Mouse (Mus musculus) heart, embryonic 16.5 days (tissue): ENCODE data around the gene Aqp7. TPM values are rescaled to one million over a fixed set of nuclear protein-coding genes. Genes with fewer than 3 reads are reported as not detected.

ENCODE experiments used
- ATAC-seq: fragments of 200-750 bp; cut with Nextera tagmentation; replicated peaks from 2 replicates; pipeline ENCODE4 v1.8.0; 2017; ENCODE audit warnings: moderate number of reproducible peaks; ENCODE audit not compliant: insufficient read depth, low FRiP score; ENCODE audit errors: extremely low read depth
- H3K27ac ChIP-seq: fragments of 300-500 bp; sonication (generic); 2 replicates; pipeline ENCODE4 v1.5.1; 2014; ENCODE audit warnings: mild to moderate bottlenecking, low read length, control low read depth, moderate library complexity
- H3K27me3 ChIP-seq: fragments of 300-500 bp; sonication (generic); 2 replicates; pipeline ENCODE4 v1.6.1; 2014; ENCODE audit warnings: low read length, mixed read lengths; ENCODE audit not compliant: control insufficient read depth, insufficient read depth
- H3K36me3 ChIP-seq: fragments of 300-500 bp; sonication (generic); 2 replicates; pipeline ENCODE4 v1.6.1; 2014; ENCODE audit not compliant: control insufficient read depth, insufficient read depth
- H3K4me1 ChIP-seq: fragments of 300-500 bp; sonication (generic); 2 replicates; pipeline ENCODE4 v1.6.1; 2014; ENCODE audit warnings: low read length, mixed read lengths; ENCODE audit not compliant: control insufficient read depth, insufficient read depth
- H3K4me2 ChIP-seq: fragments of 300-500 bp; sonication (generic); 2 replicates; pipeline ENCODE4 v1.6.1; 2014; ENCODE audit warnings: low read depth, mild to moderate bottlenecking, control low read depth, low read length
- H3K4me3 ChIP-seq: fragments of 300-500 bp; sonication (generic); 2 replicates; pipeline ENCODE4 v1.5.1; 2014; ENCODE audit warnings: mild to moderate bottlenecking, control low read depth, low read length
- H3K9ac ChIP-seq: fragments of 300-500 bp; sonication (generic); 2 replicates; pipeline ENCODE4 v1.6.1; 2014; ENCODE audit warnings: low read length, control low read depth
- H3K9me3 ChIP-seq: fragments of 300-500 bp; sonication (generic); replicated peaks from 2 replicates; pipeline ENCODE4 v1.6.1; 2016; ENCODE audit warnings: low read length; ENCODE audit not compliant: control insufficient read depth
- WGBS: fragments of 180-500 bp; shearing (Covaris S2); extraction: QIAGEN DNeasy Blood & Tissue Kit; methylation state at CpG from one replicate; pipeline ENCODE4 v1.1.7; 2014; 5-methylcytosine and 5-hydroxymethylcytosine counted together
- polyA plus RNA-seq: library from polyadenylated mRNA; unstranded; fragments of >200 nt; fragmentation: Nextera tagmentation; extraction: Ambion mirVana; gene quantifications from 2 replicates; pipeline ENCODE4 v1.2.1, GENCODE M21; 2015

The Aqp7 gene
- polyA plus RNA-seq, 1 experiment from 2014 or later: 1.1 TPM

- H3K4me2 ChIP-seq: no peak overlapping the region
- no peaks in the 10 kb centered on the region for H3K9me3 ChIP-seq
- H3K36me3 ChIP-seq: no peaks in the 10 kb centered on the region
- H3K4me3 ChIP-seq: no peak overlapping the region
- 83% methylated on average over 5 of the region's 5 CpGs for WGBS
- H3K27me3 ChIP-seq: no peaks in the 10 kb centered on the region
- no peak overlapping the region for H3K9ac ChIP-seq
- no peak overlapping the region for H3K27ac ChIP-seq
- ATAC-seq: no peak
- no peaks in the 10 kb centered on the region for H3K4me1 ChIP-seq
Measured at GRCm38 (mm10) chr4:41029372-41029771, 18.6 kb downstream of the Aqp7 start.

GRCm38 (mm10) chr4:41028272-41028671 is 19.7 kb downstream of the Aqp7 start:
- no peak overlapping the region for H3K9ac ChIP-seq
- H3K4me1 ChIP-seq: no peaks in the 10 kb centered on the region
- no peaks in the 10 kb centered on the region for H3K9me3 ChIP-seq
- H3K4me3 ChIP-seq: no peak overlapping the region
- no peak overlapping the region for H3K4me2 ChIP-seq
- no peak overlapping the region for H3K27ac ChIP-seq
- 72% methylated on average over 4 of the region's 4 CpGs for WGBS
- no peaks in the 10 kb centered on the region for H3K27me3 ChIP-seq
- ATAC-seq: no peak
- peaks cover 7% of the 10 kb centered on the region; the same call in 1 of the 2 replicates for H3K36me3 ChIP-seq

- H3K36me3 ChIP-seq: peaks cover 10% of the 10 kb centered on the region; the same call in 1 of the 2 replicates
- H3K4me3 ChIP-seq: no peak overlapping the region
- H3K4me2 ChIP-seq: no peak overlapping the region
- 80% methylated on average over 3 of the region's 3 CpGs for WGBS
- no peak overlapping the region for H3K27ac ChIP-seq
- no peaks in the 10 kb centered on the region for H3K4me1 ChIP-seq
- H3K9ac ChIP-seq: no peak overlapping the region
- no peaks in the 10 kb centered on the region for H3K27me3 ChIP-seq
- no peaks in the 10 kb centered on the region for H3K9me3 ChIP-seq
- ATAC-seq: no peak
Measured at GRCm38 (mm10) chr4:41027872-41028271, 20.1 kb downstream of the Aqp7 start.

- no peaks in the 10 kb centered on the region for H3K9me3 ChIP-seq
- H3K4me1 ChIP-seq: no peaks in the 10 kb centered on the region
- 52% methylated on average over 8 of the region's 8 CpGs for WGBS
- no peak overlapping the region for H3K4me2 ChIP-seq
- peaks cover 18% of the 10 kb centered on the region; the same call in 1 of the 2 replicates for H3K36me3 ChIP-seq
- ATAC-seq: no peak
- H3K4me3 ChIP-seq: no peak overlapping the region
- H3K27ac ChIP-seq: no peak overlapping the region
- no peak overlapping the region for H3K9ac ChIP-seq
- no peaks in the 10 kb centered on the region for H3K27me3 ChIP-seq
Measured at GRCm38 (mm10) chr4:41026086-41026787, 21.7 kb downstream of the Aqp7 start.

- WGBS: 89% methylated on average over 5 of the region's 5 CpGs
- Histone ChIP-seq H3K9ac (no peak overlapping the region), H3K4me2 (no peak overlapping the region), H3K9me3 (no peaks in the 10 kb centered on the region), H3K27me3 (no peaks in the 10 kb centered on the region), H3K27ac (no peak overlapping the region), H3K36me3 (peaks cover 22% of the 10 kb centered on the region), H3K4me1 (no peaks in the 10 kb centered on the region), H3K4me3 (no peak overlapping the region)
- ATAC-seq: no peak
Measured at GRCm38 (mm10) chr4:41021094-41021493, 26.8 kb downstream of the Aqp7 start.

- Histone ChIP-seq H3K4me1 (no peaks in the 10 kb centered on the region), H3K36me3 (peaks cover 40% of the 10 kb centered on the region)
- WGBS: 94% methylated on average over 5 of the region's 5 CpGs
Measured at GRCm38 (mm10) chr4:41015798-41016197, 32.1 kb downstream of the Aqp7 start.

GRCm38 (mm10) chr4:41013351-41013750 is 34.6 kb downstream of the Aqp7 start:
- Histone ChIP-seq H3K27me3 (no peaks in the 10 kb centered on the region), H3K9ac (no peak overlapping the region), H3K9me3 (no peaks in the 10 kb centered on the region), H3K4me2 (no peak overlapping the region), H3K4me3 (no peak overlapping the region), H3K27ac (no peak overlapping the region), H3K4me1 (no peaks in the 10 kb centered on the region), H3K36me3 (peaks cover 57% of the 10 kb centered on the region)
- WGBS: 63% methylated on average over 3 of the region's 3 CpGs
- ATAC-seq: no peak

More at GRCm38 (mm10) chr4:41015798-41016197, 32.1 kb downstream of the Aqp7 start:
- H3K27me3 ChIP-seq: no peaks in the 10 kb centered on the region
- H3K27ac ChIP-seq: no peak overlapping the region
- no peak overlapping the region for H3K4me2 ChIP-seq
- H3K4me3 ChIP-seq: no peak overlapping the region
- H3K9ac ChIP-seq: no peak overlapping the region
- no peak for ATAC-seq
- no peaks in the 10 kb centered on the region for H3K9me3 ChIP-seq

GRCm38 (mm10) chr4:41000842-41001639 is 46.9 kb downstream of the Aqp7 start:
- no peak for ATAC-seq

GRCm38 (mm10) chr4:41000271-41000670 is 47.7 kb downstream of the Aqp7 start:
- Histone ChIP-seq H3K4me3 (no peak overlapping the region), H3K36me3 (peaks cover 81% of the 10 kb centered on the region), H3K27me3 (no peaks in the 10 kb centered on the region), H3K9ac (no peak overlapping the region), H3K9me3 (no peaks in the 10 kb centered on the region), H3K4me1 (no peaks in the 10 kb centered on the region), H3K27ac (no peak overlapping the region), H3K4me2 (no peak overlapping the region)
- ATAC-seq: no peak
- 64% methylated on average over 1 of the region's 1 CpGs for WGBS

More at GRCm38 (mm10) chr4:41000842-41001639, 46.9 kb downstream of the Aqp7 start:
- Histone ChIP-seq H3K27ac (no peak overlapping the region), H3K9me3 (no peaks in the 10 kb centered on the region), H3K36me3 (peaks cover 76% of the 10 kb centered on the region), H3K9ac (no peak overlapping the region), H3K4me2 (no peak overlapping the region), H3K4me1 (no peaks in the 10 kb centered on the region), H3K27me3 (no peaks in the 10 kb centered on the region), H3K4me3 (no peak overlapping the region)
- 89% methylated on average over 9 of the region's 9 CpGs for WGBS
